Mouse (Mus musculus): ENCODE results near the gene Nup88. TPM values are rescaled to one million over a fixed set of nuclear protein-coding genes. Genes with fewer than 3 reads are reported as not detected.

Gene Nup88
- total RNA-seq (2021) = 10 to 100 TPM; 46.7 to 47.8 TPM
- long read RNA-seq, experiment 1, transcript Nup88-202 (17 exons, 2,389 nt) = major isoform, 44 of 64 reads
- long read RNA-seq, experiment 1, transcript Nup88-203 (17 exons, 2,453 nt) = minor isoform, 14 of 64 reads
- long read RNA-seq, experiment 1, partial matches to known transcripts = 1 of 64 reads
- long read RNA-seq, experiment 1, other reads (novel, unspliced or antisense) = 5 of 64 reads
- long read RNA-seq, experiment 2, transcript Nup88-202 (17 exons, 2,389 nt) = major isoform, 27 of 40 reads
- long read RNA-seq, experiment 2, transcript Nup88-203 (17 exons, 2,453 nt) = minor isoform, 8 of 40 reads
- long read RNA-seq, experiment 2, partial matches to known transcripts = 1 of 40 reads
- long read RNA-seq, experiment 2, other reads (novel, unspliced or antisense) = 3 of 40 reads

DNA sequence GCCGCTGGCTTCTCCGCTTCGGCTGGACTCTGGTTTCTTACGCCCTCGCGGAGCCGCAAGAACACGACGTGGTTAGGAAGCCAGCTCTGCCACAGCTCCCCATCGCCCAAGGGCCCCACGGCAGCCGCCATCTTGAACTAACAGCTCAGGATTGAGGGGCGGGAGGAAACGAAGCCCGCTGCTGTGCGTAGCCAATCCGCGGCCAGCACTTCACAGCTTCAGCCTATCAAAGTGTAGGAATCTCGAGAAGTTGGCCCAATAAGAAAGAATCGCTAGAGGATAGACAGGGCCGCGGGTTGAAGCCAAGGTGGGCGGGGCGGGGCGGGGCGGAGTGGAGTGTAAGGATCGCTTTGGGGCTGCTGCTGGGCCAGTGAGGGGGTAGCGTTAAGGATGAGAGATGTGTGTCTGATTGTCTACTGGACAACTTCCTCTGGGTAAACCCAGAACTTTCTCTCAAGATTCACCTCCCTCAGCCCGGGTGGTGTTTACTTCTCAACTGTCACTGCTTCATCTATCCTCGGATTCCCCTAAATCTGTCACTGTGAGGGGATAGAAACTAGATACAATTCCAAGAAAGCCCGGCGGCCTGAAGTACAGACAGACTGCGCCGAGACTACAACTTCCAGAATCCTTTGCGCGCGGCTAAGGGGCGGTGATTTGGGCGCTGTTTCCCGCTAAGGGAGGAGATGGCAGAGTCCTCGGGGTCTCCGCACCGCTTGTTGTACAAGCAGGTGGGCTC is at the start of gene Nup88, which contains the start of gene Rpain:
Gene Nup88, minus strand, starts transcription at position 153 of the 739 bp plus-strand sequence.
Gene Rpain, plus strand, starts transcription at position 393 of the 739 bp plus-strand sequence.
- DNase-seq = peak; percentile 96 to 97

DNA sequence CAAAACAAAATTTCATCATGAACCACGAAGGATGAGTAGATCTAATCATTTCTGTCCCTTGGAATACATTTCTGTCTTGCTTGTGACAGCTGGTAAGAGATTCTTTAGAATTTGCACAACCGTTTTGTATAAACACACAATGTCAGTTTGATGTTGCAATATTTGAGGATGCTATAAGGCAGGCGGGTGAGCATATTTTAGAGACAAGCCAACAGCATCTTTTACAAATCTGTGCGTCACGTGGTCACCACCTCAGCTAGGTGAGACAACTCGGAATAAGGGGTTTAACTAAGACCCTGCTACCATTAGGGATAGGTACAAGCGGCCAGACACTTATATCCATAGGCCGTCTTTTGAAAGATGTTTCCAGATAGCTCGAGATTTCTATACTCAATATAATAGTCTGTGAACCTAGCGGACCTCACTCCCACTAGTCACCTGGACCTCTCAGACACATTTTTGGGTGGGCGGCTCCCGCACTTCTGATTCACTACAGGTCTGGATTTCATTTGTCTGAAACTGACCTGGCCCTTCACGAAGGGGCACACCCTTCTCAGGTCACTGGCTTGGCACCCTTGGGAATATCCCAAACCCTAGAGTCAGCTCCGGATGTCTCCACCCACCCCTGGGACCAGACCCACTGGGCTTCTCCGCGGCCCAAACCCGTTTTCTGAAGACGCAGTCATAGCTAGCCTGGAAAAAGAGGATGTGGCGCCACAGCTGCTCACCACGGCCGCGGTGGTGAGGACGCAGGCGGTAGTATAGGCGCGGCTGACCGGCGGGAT is 48.8 kb upstream of the Nup88 start:
- DNase-seq = no peak

DNA sequence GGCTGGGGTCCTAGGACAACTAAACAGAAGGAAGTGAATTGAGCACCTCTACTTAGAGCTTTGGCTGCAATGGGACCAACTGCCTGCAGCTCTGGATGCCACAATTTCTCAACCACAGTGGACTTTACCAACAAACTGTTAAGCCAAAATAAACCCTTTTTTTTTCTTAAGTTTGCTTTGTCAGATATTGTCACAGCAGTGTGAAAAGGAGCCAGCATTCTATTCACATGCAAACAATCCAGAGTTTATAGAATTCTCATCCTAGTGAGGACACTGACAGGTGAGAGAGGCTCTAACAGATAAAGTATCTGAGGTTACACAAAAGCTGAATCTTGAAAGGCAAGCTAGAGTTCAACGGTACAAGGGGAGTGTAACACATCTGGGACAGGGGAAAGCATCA is 47.3 kb upstream of the Nup88 start:
- DNase-seq = no peak

DNA sequence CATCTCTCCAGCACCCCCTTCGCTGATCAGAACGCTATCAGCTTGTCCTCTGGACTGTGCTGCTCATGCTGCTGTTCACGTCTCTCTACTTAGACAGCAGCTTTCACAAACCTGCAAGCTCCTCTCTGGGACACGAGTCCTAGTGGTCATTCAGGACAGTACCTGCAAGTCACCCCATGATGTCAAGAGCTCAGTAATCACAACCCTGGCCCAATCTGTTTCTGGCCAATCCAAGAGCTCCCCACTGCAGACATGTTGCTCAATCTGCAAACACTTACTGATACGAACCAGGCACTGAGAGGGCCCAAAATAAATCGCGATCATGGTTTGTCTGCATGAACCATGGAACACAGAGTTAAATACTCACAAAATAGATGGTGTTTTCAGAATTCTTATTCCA is 43.0 kb upstream of the Nup88 start:
- peak; percentile 41 to 54 for DNase-seq

DNA sequence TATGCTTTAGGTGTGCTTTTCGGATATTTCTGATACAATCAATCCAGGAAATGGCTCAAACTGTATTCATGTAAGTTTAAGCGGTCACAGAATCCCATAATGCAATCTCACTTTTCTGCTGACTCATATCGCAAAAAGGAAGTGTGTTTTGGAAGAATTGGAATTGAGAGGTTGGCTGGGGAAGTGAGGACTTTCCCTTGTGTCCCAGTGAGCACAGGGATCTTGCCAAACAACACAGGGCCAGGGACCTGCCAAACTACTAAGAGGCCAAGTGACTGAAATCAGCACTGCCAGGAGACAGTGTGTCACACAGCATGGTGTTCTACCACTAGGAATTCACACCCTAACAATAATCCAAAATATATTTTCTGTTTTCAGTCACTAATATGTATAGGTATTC is 38.5 kb upstream of the Nup88 start:
- peak; percentile 65 to 86 for DNase-seq

DNA sequence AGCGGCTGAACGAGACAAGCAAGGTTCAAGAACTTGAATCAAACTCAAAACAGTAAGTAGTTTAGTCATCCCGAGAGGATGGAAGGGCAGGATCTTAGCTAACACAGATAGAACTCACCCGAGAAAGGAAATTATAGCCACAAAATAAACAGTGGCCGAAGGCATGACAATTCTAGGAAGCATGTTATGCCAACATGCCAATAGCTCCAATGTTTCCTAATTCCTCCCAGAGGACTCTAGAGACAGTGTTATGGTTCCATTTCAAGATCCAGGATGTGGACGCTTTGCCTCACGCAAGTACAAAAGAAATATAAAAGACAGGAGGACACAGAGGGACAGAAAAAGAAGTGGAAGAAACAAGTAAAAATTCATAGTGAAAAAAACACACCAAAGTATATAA is 38.1 kb upstream of the Nup88 start:
- no peak for DNase-seq

DNA sequence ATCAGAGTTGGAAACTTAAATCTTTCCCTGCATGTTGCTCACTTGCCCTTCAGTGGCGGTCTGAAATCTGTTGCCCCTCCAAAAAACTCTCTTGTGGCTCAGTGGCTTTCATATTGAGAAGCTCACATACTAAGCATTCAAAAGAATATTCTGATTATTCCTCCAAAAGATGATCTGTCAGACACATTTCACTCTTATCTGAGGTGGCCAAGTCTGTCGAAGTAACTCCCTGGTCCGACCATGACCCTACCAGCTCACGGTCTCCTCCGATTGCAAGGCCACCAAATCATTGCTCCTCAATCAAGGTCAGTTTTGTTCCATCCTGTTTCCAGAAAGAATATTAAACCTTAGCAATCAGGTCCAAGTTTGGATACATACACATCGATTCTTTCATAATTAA is 37.3 kb upstream of the Nup88 start:
- no peak for DNase-seq

DNA sequence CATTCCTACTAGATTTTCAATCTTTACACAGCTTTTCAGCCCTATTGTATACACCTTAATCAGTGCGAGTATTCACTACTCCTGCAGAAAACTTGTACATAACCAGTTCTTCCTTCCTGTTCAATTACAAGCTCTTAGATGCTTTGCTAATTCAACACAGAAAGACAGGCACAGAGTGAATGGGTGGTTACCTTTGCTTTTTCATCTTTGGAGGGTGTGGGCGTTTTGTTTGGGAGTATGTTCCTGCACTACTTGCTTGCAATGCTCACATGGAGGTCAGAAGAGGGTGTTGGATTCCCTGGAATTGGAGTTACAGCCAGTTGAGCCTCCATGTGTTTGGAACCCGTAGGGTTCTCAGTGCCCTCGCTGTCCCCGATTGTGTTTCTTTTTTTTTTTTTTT is 35.3 kb upstream of the Nup88 start:
- DNase-seq = no peak

DNA sequence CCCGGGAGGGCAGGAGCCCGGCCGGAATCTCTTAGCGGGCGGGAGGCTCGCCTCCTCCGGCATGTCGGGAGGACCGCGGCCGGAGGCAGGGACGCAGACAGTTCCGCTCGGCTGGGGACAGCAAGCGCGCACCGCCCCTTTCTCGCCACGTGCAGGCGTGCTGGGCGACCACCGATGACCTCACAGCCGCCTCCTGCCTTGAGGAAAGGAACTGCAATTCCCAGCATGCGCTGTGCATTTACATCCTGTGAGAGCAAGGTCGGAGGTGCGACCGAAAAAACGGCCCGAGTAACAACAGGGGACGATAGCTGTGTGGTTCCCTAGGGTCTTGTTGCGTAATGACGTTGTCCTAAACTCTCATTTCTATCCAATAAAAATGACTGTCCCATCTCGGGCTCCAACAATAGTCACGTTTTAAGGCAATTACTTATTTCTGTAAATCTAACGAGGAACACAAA is 34.6 kb upstream of the Nup88 start, which contains the start of gene Dhx33:
Gene Dhx33, minus strand, starts transcription at position 122 of the 458 bp plus-strand sequence.
- peak; percentile 97 to 98 for DNase-seq

DNA sequence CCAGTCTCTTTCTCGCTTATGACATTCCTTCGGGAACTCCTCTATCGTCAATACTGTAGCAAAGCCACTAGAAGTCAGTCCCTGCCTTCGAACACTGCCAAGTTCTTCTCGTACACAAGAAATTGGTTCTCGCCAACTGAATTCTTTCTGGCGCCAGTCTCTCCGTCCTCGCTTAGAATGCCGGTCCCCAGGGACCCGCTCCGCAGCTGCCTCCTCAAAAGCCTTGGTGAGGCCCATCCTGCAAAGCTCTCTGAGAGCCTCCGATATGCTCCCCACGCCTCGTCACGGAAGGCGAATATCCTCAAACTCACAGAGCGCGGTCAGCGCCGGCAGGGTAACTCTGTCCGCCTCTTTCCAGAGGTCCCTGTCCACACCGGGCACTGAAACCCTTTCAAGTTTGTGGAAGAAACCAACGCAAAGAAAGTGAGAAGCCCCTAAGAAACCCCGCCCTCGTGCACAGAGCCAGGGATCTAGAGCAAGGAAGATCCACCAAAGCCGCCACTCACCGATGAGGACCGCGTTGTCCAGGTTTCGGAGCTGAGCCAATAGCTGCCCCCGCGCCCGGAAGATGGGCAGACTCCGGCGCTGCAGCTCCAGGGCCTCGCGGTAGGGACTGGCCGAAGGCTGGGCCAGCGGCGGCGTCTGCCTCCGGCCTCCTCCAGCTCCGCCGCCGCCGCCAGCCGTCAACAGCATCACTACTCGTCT is 34.0 kb upstream of the Nup88 start:
- peak in 1 of 2 experiments; percentile 25 for DNase-seq

DNA sequence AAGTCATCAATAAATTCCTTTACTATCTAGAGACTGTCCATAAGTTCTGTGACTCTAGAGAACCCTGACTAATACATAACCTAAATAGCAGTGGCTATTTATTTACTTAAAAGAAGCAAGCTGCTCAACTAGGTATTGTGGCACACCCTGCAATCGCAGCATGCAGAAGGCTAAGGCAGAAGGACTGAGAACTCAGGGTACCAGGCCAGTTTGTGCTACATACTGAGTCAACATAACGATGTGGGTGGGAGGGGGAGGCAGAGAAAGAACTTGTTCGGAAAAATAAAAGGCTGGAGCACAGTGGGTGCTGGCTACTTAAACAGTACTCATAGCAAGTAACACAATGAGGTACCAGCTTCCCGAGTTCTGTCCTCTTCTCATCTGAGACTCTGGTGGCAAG is 31.4 kb upstream of the Nup88 start:
- DNase-seq = no peak

DNA sequence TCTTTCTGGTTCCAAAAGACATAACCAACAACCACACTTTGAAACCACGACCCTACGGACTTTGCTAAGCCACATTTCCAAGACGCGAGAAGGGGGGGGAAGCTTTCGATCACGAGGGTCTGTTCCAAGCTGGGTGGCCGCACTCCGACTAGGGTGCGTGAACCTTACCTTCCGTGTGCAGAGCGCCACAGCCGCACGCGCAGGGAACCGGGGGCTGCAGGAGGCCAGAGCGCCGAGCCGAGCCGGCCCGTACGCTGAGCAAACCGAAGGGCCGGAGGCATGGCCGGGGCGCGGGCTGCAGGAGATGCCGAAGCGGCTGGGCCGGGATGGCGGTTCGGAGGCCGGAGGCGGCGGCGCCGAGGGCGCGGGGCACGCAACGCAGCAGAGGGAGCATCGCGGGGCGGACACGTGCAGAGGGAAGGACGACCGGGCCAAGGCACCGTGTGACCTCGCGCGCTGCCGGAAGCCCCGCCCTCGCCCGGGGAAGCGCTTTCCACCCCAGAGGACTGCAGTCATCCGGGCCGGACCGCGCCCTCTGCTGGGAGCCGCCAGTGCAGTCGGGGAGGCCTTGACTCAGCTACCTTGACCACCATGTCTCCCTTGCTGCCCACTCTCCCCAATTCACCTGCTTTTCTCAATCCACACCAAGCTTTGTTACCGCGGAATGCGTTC is 12.9 kb upstream of the Nup88 start, which contains the start of gene C1qbp:
Gene C1qbp, minus strand, starts transcription at position 470 of the 672 bp plus-strand sequence.
- peak; percentile 94 to 96 for DNase-seq

DNA sequence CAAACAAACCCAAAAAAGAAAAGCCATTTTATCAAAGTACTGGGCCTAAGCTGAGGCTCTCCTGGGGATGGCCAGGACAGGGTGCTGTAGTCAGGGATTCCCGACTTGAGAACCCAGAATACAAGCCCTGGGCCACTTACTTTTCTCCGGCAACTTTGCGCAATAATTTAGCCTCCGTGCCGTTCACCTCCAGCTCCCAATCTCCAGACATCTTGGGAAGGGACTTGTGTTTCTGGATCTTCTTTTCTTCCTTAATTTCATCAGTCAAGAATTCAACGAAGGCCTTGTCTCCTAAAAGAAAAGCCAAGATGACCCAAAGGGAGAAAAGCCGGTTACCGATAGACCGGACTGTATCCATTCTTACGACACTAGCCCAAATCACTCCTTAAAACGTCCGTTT is 12.3 kb upstream of the Nup88 start:
- DNase-seq = no peak

DNA sequence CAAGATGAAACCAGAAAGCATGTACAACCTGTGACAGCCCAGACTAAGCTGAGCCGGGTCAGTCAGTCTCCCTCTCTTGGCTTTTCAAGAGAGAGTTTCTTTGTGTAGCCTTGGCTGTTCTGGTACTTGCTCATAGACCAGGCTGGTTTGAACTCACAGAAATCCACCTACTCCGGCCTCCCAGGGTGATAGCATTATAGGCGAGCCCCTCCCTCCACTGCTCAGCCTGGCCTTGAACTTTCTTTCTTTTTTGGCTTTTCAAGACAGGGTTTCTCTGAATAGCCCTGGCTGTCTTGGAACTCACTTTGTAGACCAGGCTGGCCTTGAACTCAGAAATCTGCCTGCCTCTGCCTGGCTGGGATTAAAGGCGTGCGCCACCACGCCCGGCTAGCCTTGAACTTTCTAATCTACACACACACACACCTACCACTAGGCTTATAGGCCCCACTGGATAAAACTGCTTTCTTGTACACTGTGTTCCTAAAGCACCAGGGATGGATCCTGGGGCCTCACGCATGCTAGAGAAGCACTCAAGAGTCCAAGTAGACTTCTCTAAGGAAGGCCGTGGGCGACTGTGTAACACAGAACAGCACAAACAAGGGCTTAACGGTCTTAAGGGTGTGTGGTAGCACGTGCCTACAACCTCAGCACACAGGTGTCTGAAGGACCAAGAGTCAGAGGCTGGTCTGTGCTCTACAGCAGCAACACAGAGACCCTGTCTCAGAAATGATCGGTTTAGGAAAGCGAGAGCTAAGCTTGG is 11.2 kb upstream of the Nup88 start:
- DNase-seq = no peak

DNA sequence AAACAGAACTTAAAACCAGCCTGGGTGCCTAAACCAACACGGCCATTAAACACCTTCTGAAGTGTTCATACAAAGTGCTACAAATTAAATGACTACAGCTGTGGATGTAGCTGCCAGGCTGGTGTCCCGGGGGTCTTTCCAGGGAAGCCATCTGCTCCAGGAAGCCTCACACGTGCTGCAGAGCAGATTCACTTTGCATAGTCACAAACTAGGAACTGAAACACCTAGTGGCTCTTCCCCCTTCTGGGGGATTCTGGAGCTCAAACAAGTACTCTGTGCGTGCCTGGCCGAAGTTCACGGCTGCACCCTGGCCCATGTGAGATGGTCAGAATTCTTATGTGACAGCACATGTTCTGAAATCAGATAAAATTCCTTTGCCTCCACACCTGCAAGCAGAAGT is 10.5 kb upstream of the Nup88 start:
- DNase-seq = no peak

DNA sequence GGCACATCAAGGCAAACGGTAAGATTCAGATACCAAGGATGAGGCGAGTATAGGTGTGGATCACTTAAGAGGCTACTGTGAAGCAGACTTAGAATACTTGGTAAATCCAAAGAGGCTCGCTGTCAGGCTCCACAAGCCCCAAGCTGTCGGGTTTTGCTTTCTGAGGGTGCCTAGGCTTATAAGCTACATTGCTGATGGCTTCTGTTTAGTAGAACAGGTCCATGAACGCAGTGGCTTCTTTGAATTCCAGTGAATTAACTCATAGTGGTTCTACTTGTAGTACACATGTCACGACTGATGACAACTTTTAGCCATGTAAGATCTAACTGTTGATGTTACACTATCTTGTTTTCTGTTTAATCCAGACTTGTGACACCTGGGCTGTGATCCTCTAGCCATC is 7.5 kb upstream of the Nup88 start:
- no peak for DNase-seq

DNA sequence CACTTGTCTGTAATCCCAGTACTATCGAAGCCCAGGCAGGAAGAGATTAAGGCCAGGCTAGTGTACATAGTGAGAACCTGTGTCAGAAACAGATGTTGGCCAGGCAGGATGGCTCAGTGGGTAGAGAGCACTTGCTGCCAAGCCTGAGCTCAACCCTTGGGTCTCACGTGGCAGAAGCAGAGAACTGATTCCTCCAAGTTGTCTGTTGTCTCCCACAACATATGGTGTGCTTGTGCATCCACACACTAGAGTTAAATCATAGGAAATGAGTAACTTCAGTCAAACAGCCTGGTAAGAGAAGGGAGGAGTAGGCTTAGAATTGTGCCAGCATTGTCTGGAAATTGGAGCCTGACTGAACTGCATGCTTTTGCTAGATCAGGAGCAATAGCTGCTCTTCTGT is 5.4 kb upstream of the Nup88 start:
- no peak for DNase-seq

DNA sequence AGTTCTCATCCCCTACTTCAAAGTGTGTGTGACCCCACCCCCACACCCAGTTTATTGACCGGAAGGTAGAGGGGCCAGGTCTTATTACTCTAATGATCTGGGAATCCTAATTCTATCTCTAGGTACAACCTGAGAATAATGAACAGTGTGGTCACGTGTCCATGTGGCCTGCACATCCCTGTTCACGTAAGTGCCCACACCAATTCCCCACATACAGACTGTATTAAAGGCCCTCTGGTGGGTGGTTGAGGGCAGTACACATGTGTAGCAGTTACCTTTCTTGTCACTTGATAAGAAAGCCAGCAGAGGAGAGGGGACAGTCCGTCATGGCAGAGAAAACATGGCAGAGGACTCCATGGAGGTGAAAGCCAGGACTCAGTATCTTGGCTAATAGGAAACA is 4.2 kb upstream of the Nup88 start:
- DNase-seq = no peak

DNA sequence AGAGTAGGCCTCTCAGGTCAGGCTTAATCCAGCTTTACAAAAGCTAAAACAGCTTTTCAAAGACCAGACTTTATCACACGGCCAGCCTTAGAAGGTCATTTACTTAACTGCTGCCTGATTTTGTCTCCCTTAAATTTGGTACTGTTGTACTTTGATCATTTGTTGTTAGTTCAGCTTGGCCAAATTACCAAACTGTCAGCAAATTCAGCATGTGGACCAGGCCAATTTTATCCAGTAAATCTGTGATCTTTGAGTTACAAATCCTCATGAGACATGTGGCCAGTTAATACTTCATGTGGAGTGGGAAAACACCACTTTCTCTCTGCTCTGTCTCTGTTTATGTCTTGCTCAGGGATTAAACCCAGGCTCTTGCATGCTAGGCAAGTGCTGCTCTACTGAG is 2.8 kb upstream of the Nup88 start:
- DNase-seq = no peak
